Mouse (Mus musculus) E14TG2a.4 (cell line): ENCODE measurements around the gene Upf2.

Experiments
- H3K27me3 ChIP-seq: 2 replicates; pipeline ENCODE4 v1.6.1; 2014; ENCODE audit warnings: low read length, control low read depth; ENCODE audit not compliant: insufficient read depth
- H3K36me3 ChIP-seq: 2 replicates; pipeline ENCODE4 v1.6.1; 2014; ENCODE audit warnings: low read length, control low read depth; ENCODE audit not compliant: insufficient read depth
- H3K4me1 ChIP-seq: replicated peaks from 2 replicates; pipeline ENCODE4 v1.6.1; 2014; ENCODE audit warnings: low read depth, low read length, control low read depth
- H3K4me3 ChIP-seq: replicated peaks from 2 replicates; pipeline ENCODE4 v1.5.1; 2014; ENCODE audit warnings: mild to moderate bottlenecking, low read length
- H3K9me3 ChIP-seq: 2 replicates; pipeline ENCODE4 v1.6.1; 2014; ENCODE audit warnings: low read length, control low read depth
- CTCF ChIP-seq: conservative IDR thresholded peaks from 2 replicates; pipeline ENCODE4 v1.5.1; 2014; ENCODE audit warnings: low read length
- NANOG ChIP-seq: IDR thresholded peaks from 2 replicates; pipeline ENCODE4 v1.6.1; 2014; ENCODE audit warnings: borderline replicate concordance, low read length, mixed read lengths
- POU5F1 ChIP-seq: IDR thresholded peaks from 2 replicates; pipeline ENCODE4 v1.6.1; 2014; ENCODE audit warnings: low read length, borderline replicate concordance

Gene Upf2

GRCm38 (mm10) chr2:6020570-6020969 lies 69.3 kb downstream of the Upf2 start:
- Histone ChIP-seq H3K4me1 (no peaks in the 10 kb centered on the region), H3K27me3 (no peaks in the 10 kb centered on the region), H3K36me3 (peaks cover 56% of the 10 kb centered on the region), H3K9me3 (no peaks in the 10 kb centered on the region), H3K4me3 (no peak overlapping the region)
- no peak for TF ChIP-seq NANOG
- TF ChIP-seq POU5F1: no peak
- no peak for TF ChIP-seq CTCF

GRCm38 (mm10) chr2:6042644-6043043 lies 91.4 kb downstream of the Upf2 start:
- H3K36me3 ChIP-seq: peaks cover 51% of the 10 kb centered on the region
- no peaks in the 10 kb centered on the region for H3K27me3 ChIP-seq
- no peak overlapping the region for H3K4me3 ChIP-seq
- H3K9me3 ChIP-seq: no peaks in the 10 kb centered on the region
- H3K4me1 ChIP-seq: peaks cover 16% of the 10 kb centered on the region
- TF ChIP-seq CTCF: no peak
- TF ChIP-seq POU5F1: no peak
- no peak for TF ChIP-seq NANOG

GRCm38 (mm10) chr2:6046796-6047195 lies 95.5 kb downstream of the Upf2 start:
- Histone ChIP-seq H3K36me3 (peaks cover 65% of the 10 kb centered on the region), H3K4me1 (peaks cover 22% of the 10 kb centered on the region), H3K9me3 (peaks cover 1% of the 10 kb centered on the region; the same call in 1 of the 2 replicates), H3K4me3 (no peak overlapping the region), H3K27me3 (no peaks in the 10 kb centered on the region)
- TF ChIP-seq CTCF: no peak
- TF ChIP-seq POU5F1: no peak
- no peak for TF ChIP-seq NANOG

- no peak overlapping the region for H3K4me3 ChIP-seq
- no peak for TF ChIP-seq NANOG
- TF ChIP-seq POU5F1: no peak
- TF ChIP-seq CTCF: no peak
- no peaks in the 10 kb centered on the region for H3K27me3 ChIP-seq
- peaks cover 17% of the 10 kb centered on the region for H3K9me3 ChIP-seq
- peaks cover 22% of the 10 kb centered on the region for H3K4me1 ChIP-seq
- peaks cover 72% of the 10 kb centered on the region for H3K36me3 ChIP-seq
Measured at GRCm38 (mm10) chr2:6048570-6048969, 97.3 kb downstream of the Upf2 start.

GRCm38 (mm10) chr2:6049018-6049417 lies 97.7 kb downstream of the Upf2 start:
- Histone ChIP-seq H3K36me3 (peaks cover 71% of the 10 kb centered on the region), H3K4me1 (peaks cover 22% of the 10 kb centered on the region), H3K4me3 (no peak overlapping the region), H3K9me3 (peaks cover 19% of the 10 kb centered on the region), H3K27me3 (no peaks in the 10 kb centered on the region)
- no peak for TF ChIP-seq CTCF
- TF ChIP-seq POU5F1: no peak
- no peak for TF ChIP-seq NANOG

- peaks cover 21% of the 10 kb centered on the region for H3K9me3 ChIP-seq
- H3K27me3 ChIP-seq: no peaks in the 10 kb centered on the region
- peaks cover 62% of the 10 kb centered on the region for H3K36me3 ChIP-seq
- H3K4me3 ChIP-seq: no peak overlapping the region
- peaks cover 33% of the 10 kb centered on the region for H3K4me1 ChIP-seq
- TF ChIP-seq NANOG (no peak; the same call in 1 of the 2 replicates), POU5F1 (peak; percentile 40; the same call in 1 of the 2 replicates)
Measured at GRCm38 (mm10) chr2:6055466-6055865, 104.2 kb downstream of the Upf2 start.

DNA sequence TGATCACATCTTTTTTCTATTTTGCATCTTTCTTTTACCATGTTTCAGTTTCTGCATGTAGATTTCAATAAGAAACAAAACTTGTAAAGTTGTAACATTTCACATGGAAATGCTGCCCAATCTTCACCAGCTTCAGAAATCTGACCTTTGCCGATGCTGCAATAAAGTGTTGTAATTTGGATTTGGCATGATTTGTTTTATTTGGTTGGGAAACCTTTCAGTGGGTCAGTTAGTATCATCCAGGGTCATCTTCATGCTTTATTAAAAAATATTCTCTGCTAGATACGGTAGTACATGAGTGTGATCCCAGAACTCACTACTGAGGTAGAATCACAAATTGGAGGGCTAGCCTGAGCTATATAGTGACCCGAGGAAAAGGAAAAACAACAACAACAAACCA lies 105.2 kb downstream of the Upf2 start:
- H3K4me3 ChIP-seq: no peak overlapping the region
- TF ChIP-seq NANOG: no peak
- no peak for TF ChIP-seq POU5F1
- no peak for TF ChIP-seq CTCF
- H3K27me3 ChIP-seq: no peaks in the 10 kb centered on the region
- peaks cover 21% of the 10 kb centered on the region for H3K9me3 ChIP-seq
- H3K36me3 ChIP-seq: peaks cover 52% of the 10 kb centered on the region
- H3K4me1 ChIP-seq: peaks cover 43% of the 10 kb centered on the region

DNA sequence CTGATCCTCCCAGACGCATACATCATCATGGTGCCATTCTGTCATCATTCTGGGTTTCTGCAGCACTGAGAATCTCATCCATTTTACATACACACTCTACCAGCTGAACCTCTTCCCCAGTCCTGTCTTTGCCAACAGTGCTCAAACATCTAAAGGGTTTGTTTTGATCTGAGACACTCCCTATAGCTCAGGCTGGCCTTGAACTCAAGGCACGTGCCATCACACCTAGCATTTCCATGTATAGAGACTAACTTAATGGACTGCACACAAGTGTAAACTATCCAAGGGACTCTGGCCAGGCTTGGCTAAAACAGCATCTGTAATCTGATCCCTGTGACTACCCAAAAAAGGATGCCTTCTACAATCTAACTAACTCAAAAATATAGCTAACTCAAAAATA lies 108.0 kb downstream of the Upf2 start:
- Histone ChIP-seq H3K4me3 (no peak overlapping the region), H3K27me3 (peaks cover 3% of the 10 kb centered on the region; the same call in 1 of the 2 replicates), H3K4me1 (peaks cover 67% of the 10 kb centered on the region), H3K36me3 (peaks cover 27% of the 10 kb centered on the region), H3K9me3 (0 out of 2 replicates have a peak, but pooled peaks cover 2% of the 10 kb centered on the region)
- no peak for TF ChIP-seq CTCF
- no peak for TF ChIP-seq NANOG
- TF ChIP-seq POU5F1: no peak
